Mouse (Mus musculus): Measurements from ENCODE around the gene Rprml.

DNA sequence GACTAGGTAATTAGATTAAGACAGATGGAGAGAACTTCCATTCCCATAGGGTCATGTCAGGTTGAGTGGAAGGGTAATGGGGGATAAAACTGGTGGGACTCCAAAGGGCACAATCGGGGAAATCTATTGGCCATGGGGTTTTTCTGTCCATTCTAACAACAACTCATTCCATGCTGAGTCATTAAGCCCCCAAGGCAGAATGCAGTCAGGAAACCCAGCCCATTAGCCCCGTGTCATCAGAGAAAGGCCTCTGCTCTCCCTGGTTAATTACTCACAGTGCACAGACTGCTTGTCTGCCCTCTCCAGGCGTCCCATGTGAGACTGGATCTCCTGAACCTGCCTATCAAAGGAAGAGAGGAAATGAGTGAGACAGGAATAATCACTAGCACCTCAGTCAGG lies 39.6 kb downstream of the Rprml start:
- TF ChIP-seq CTCF (IDR thresholded peaks at IDR 0.05; ENCODE audit: borderline replicate concordance, insufficient read depth, low read depth, low read length) (no peak), POLR2A (IDR thresholded peaks at IDR 0.05; ENCODE audit: borderline replicate concordance, insufficient read depth, low read length) (no peak)

All from cerebellum, adult 2 months (tissue).